Mouse (Mus musculus) left cerebral cortex, postnatal 10 days (tissue): ENCODE data around the gene Rexo1. TPM values are rescaled to one million over a fixed set of nuclear protein-coding genes. Genes with fewer than 3 reads are reported as not detected.

Experiments used
- DNase-seq, 2 experiments: peaks; one replicate each; pipeline ENCODE4 v3.0.0; 2021 to 2022; ENCODE audit warnings: low spot score in 2 of 2, mixed read lengths in 1 of 2; ENCODE audit errors: extremely low spot score in 1 of 2
- intact Hi-C: fragments of 180-260 bp; cut with DNase I; formaldehyde crosslinking; loops from one replicate; pipeline ENCODE4 v1.15.1; 2025
- total RNA-seq, 2 experiments: library from RNA; stranded (reverse); gene quantifications; 2 replicates each; pipeline ENCODE4 v1.2.3; 2021

Gene Rexo1
- total RNA-seq, 2 experiments from 2014 or later = 49.5 to 49.6 TPM

DNA sequence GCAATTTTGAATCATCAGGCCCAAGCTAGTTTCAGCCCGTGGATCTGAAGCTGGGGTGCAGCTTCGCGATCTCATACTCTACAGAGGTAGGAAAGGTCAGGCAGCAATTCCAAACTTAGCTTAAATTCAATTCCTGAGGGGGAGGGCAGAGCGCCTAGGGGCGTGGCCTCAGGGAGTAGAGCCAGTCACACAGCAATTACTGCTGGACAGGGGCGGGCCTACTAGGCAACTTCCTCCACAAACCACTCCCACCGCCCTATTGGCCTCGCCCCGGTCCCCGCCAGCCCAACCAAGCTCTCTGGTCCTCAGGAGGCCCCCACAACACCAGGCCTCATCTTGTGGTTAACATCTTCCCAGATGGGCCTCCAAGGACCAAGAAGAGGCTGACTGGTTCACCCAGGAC is 8.3 kb upstream of the Rexo1 start:
- intact Hi-C loops = no loop called here
- peak in 1 of 2 experiments; percentile 85 for DNase-seq

- no peak for DNase-seq
- intact Hi-C loops = no loop called here
These were observed 7.5 kb upstream of the Rexo1 start for GRCm38 (mm10) chr10:80568876-80569275.

DNA sequence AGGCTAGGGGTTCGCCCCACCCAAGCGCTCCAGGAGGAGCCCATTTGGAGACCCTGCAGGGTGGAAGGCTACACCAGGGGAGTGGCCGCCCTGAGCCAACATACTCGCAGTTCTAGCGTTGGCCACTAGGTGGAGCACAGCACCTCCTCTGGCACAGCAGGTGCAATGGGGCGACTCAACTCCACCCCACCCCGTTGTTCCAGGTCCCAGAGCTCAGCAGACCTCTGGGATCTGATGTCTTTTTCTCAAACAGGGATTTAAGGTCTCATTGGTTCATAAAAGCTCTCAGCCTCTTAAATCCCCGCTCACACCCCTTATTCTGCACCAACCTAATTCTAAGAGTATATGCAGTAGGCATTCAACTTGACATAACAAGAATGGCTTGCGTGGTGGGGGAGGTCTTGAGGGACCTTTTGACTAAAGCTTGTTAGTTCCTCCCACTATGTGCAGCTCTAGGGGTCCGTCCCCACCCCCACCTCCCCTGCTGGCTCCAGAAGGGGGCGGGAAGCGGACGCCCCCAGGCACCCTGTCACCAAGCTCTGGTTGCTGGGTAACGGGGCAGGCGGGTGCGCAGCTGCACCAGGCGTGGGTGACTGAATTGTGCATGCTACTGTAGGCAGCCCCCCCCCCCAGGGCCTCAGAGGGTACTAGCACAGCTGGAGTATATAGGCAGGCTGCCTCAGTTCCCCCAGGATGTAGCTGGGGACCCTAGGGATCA is 5.2 kb upstream of the Rexo1 start:
- intact Hi-C loops = no loop called here
- peak; percentile 83 to 89 for DNase-seq

DNA sequence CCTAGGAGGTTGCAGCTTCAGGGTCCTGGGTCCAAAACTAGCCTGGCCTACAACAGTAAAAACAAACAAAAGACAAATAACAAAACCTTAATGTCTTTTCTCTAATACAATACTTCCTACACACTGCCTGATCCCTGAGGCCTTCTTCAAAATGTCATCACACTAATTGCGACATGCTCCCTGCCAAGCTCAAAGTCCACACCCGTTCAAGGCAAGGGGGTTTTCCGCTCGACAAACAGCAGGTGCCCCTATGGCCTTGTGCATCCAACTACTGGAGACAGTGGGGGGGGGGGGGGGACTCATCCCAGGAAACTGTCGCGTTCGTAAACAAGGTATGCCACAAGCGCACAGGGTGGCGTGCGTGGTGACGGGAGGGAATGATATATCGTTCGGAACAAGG is 739 bp downstream of the Rexo1 start:
- intact Hi-C loops = no loop called here
- DNase-seq = no peak

GRCm38 (mm10) chr10:80559431-80559830 is 1.9 kb downstream of the Rexo1 start:
- intact Hi-C loops = no loop called here
- DNase-seq = no peak

DNA sequence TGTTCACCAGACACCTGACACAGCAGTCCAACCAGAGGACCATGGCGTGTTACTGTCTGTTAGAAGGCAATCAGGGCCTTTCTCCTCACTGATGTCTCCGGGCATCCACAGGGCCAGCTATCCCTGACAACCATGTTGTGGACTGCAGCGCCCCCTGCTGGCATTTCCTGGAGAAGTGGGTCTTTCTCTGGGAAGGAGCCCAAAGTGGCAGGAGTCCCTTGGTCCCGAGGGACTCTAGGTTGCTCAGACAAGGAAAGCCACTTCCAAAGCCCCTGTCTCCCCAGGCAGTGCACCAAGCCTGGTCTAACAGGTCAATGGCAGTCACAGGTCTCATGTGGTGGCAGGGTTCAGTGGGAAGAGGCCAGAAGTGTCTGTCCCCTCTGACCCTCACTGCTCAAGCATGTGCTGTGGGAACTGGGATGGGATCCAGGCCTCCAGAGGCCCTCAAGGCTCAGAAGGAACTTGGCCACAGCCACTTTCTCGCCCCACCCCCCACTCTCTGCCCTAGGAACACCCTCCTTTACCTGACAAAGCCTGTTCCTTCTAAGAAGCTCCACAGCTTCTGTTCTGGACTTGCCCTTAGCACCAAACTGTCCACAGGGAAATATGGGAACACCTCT is 3.9 kb downstream of the Rexo1 start:
- DNase-seq = peak; percentile 47 to 87
- intact Hi-C loops = no loop called here

DNA sequence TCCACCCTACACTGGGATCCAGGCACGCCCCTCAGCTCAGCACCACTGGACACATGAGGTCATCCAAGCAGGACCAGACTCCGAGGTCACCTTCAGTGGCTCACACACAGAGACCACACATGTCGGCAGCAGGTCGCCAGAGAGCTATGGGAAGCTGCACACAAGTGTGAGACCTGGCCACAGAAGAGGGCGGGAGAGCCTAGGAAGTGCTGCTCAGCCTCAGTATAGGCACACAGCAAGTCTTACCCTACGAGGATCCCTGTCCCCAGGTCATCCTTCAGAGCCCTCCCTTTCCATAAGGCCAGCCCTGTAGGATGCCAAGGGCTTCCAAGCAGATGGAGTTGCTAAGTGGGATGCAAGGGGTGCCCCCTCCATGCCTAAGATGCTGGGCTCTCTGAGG is 7.4 kb downstream of the Rexo1 start:
- no peak for DNase-seq
- intact Hi-C loops = no loop called here

GRCm38 (mm10) chr10:80553575-80553974 is 7.8 kb downstream of the Rexo1 start:
- no peak for DNase-seq
- intact Hi-C loops = no loop called here

GRCm38 (mm10) chr10:80552364-80552763 is 9.0 kb downstream of the Rexo1 start:
- DNase-seq = no peak
- intact Hi-C loops = no loop called here

DNA sequence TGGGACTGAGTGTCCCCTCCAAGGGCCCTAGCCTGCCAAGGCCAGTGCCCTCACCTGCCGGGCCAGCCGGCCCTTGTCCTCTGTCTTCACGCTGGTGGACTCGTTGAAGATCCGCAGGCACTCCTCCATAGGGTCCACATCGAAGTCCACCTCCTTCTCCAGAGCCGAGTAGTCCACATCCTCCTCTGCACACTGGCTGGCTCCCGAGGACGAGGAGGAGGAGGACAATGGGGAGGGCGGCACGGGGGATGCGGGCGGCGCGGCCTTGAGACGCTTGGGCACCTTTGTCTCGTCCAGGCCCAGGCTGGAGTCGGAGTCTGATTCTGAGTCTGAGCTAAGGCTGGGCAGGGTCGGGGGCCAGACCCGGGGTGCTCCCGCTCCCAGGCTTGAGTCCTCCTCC is 12.1 kb downstream of the Rexo1 start:
- intact Hi-C loops = loop anchor here (5.0 kb wide), 1 partner anchor 102 kb away; no protein-coding TSS in a partner anchor
- DNase-seq = no peak

- DNase-seq = peak in 1 of 2 experiments; percentile 79
- intact Hi-C loops = loop anchor here (5.0 kb wide), 1 partner anchor 101 kb away; no protein-coding TSS in a partner anchor
These were observed 12.8 kb downstream of the Rexo1 start for GRCm38 (mm10) chr10:80548428-80549006.

DNA sequence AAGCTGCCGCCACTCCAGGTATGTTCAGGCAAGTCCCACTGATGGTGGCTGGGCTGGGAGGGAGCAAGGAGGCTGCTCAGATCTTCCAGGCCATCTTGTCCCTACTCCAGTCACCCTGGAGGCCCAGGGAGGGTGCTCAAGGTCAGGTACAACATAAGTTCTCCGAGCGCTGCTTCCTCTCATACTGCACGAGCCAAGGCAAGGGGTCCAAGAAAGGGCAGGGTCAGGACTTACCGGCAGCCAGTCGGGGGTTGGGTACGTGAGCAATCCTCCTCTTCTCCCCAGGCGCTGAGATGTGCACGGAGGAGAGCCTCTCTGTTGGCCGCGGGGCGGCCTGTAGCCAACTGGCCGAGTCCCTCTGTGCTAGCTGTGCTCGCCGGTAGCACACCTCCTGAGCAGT is 13.8 kb downstream of the Rexo1 start:
- DNase-seq = no peak
- intact Hi-C loops = loop anchor here (5.0 kb wide), 1 partner anchor 100 kb away; no protein-coding TSS in a partner anchor

- no peak for DNase-seq
- intact Hi-C loops = loop anchor here (5.0 kb wide), 1 partner anchor 100 kb away; no protein-coding TSS in a partner anchor
These were observed 14.4 kb downstream of the Rexo1 start for GRCm38 (mm10) chr10:80546945-80547344.

DNA sequence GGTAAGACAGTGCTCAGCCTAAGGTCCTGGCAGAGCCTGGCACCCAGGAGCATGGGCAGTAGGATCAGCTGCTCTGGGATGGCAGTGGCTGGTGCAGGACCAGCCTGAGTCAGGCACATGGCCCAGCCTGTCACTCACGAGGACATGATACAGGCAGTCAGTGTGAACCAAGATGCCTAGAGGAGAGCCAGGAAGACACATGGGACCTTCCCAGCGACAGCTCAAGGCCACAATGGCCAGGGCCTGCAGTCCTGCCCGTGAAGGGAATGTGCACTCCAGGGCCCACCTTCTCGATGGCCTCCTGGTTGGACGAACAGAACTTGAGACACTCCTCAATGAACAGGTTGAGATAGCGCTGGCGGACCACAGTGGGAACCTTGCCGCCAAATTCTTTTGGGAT is 15.8 kb downstream of the Rexo1 start:
- DNase-seq = no peak
- intact Hi-C loops = loop anchor here (5.0 kb wide), 1 partner anchor 98 kb away; no protein-coding TSS in a partner anchor

DNA sequence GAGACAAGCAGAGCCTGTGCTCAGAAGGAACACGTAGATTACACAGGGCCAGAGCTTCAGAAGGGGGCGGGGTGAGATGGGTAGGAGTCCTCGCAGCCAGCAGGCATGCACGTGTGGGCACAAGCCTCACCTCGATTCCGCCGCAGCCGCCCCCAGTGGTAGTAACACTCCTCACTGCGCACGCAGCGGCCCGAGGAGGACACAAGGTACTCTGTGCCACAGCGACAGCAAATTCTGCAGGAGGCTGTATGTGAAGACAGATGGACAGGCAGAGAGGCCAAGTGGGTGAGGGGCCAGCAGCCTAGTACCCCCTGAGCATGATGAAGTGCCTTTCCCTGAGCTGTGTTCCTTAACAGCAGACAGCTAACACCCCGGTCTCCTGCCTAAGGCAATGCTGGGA is 17.5 kb downstream of the Rexo1 start:
- intact Hi-C loops = no loop called here
- DNase-seq = no peak

DNA sequence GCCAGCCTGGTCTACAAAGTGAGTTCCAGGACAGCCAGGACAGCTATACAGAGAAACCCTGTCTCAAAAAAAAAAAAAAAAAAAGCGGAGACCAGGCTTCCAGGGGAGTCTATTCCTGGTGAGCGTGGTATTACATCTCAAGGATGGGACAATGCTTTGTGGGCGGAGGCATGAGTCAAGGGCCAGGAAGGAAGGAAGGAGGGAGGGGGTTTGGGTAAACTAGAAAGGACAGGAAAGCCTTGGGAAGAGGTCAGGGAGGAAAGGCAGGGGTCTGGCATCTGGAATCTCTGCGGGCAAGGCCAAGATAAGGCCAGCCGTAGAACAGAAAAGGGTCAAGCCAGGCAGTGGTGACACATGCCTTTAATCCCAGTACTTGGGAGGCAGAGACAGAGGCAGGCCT is 21.9 kb downstream of the Rexo1 start:
- no peak for DNase-seq
- intact Hi-C loops = no loop called here

DNA sequence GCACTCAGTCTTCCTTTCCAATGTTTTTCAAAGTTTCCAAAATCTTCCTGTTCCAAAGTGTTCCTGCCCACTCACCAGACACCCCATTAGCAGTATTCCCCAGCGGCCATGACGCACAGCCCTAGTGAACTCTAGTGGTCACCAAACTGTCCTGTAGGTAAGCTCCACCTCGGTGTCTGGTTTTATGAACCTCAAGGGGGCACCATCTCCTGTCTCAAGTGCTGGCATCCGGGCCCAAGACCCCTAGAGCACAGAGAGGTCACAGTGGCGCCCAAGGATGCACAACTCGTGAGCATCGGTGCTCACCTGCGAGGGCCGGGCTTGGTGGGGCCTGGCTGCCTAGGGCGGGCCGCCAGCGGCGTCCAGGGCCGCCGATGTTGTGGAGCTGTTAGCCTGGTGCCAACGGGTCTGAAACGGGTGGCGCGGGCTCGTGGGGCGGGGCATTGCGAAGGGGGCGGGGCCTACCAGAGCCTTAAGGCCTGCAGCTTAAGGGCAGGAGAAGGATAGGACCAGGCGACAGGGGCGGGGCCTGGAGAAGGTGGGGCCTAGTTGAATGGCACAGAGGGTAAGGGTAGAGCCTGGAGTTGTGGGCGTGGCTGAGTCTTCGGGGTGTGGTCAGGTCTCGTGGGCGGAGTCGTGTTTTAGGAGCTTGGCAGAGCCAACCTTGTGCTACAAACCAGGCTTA is 22.5 kb downstream of the Rexo1 start, which contains the start of gene Atp8b3:
Atp8b3 (minus strand) TSS at position 415 of the 685 bp plus-strand sequence.
- DNase-seq = peak in 1 of 2 experiments; percentile 89
- intact Hi-C loops = no loop called here

GRCm38 (mm10) chr10:80538180-80538579 is 23.2 kb downstream of the Rexo1 start:
- intact Hi-C loops = no loop called here
- no peak for DNase-seq

DNA sequence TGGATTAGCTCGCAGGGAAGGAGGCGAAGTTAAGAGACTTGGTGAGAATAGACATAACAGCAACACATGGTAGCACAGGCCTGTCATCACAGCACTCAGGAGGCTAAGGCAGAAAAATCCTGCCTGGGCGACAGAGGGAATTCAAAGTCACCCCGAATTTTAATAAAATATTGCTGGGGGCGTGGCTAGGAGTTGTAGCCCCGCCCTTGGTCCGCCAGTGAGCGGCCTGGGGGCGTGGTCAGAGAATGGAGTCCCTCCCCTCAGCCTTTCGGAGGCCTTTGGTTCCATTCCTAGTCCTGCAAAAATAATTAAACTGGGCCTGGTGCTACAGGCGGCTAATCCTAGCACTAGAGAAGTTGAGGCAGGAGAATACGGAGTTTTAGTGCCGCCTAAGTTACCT is 25.6 kb downstream of the Rexo1 start:
- intact Hi-C loops = no loop called here

More for the DNA sequence above, 25.6 kb downstream of the Rexo1 start:
- DNase-seq = no peak
